Comparison of ENCODE assay signal across 14 mouse cellular contexts in the genomic region with DNA sequence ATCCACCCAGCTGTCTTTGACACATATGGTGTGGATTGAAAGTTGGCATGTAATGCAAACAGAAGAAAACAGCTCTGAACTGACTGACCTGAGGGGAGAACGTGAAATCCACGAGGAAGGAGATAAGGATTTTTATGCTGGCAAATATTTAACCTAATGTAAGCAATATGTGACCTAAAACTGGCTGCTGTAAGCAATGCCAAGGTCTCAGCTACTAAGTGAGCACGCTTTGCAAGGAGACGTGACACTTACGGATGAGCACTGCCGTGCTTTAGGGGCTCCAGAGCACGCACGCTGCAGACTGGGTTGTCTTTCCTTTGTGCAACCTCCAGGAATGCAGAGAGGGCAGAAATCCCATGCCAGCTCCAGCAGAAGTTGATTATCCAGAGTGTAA. TPM values are rescaled to one million over a fixed set of nuclear protein-coding genes. Genes with fewer than 3 reads are reported as not detected.
DNase-seq lines count a peak whose midpoint lies in the region; ATAC-seq and TF ChIP-seq lines count a peak whose summit lies in the region.
"Had no signal": no experiment of that assay in that cellular context is flagged by ENCODE, and none has a peak within 500 bp of the region (broad histone marks: within the 10 kb centered on the region; RNA-seq: fewer than 3 reads in every experiment).

No protein-coding gene starts in this region.

- TF ChIP-seq POLR2A in limb, embryonic 14.5 days (IDR thresholded peaks at IDR 0.05; ENCODE audit: borderline replicate concordance, extremely low read depth, insufficient read depth, insufficient read length), result no peak

- H3K27me3 ChIP-seq in limb, embryonic 14.5 days (ENCODE audit: control insufficient read depth, insufficient read depth, low read length), result no peaks in the 10 kb centered on the region
- no peaks in the 10 kb centered on the region for H3K27me3 ChIP-seq in limb, embryonic 10.5 days (ENCODE audit: low read depth, poor library complexity, severe bottlenecking)
- no peaks in the 10 kb centered on the region for H3K27me3 ChIP-seq in embryonic facial prominence, embryonic 12.5 days
- H3K27me3 ChIP-seq in intestine, embryonic 14.5 days (replicated peaks; ENCODE audit: control insufficient read depth, insufficient read depth, low read length), result no peaks in the 10 kb centered on the region
- no peaks in the 10 kb centered on the region for H3K27me3 ChIP-seq in midbrain, postnatal 0 days (ENCODE audit: insufficient read depth, low read length)
- H3K27me3 ChIP-seq: heart, embryonic 12.5 days; limb, embryonic 13.5 days; neural tube, embryonic 12.5 days had no signal

- no peak overlapping the region for H3K4me2 ChIP-seq in limb, embryonic 14.5 days (replicated peaks; ENCODE audit: low read depth, low read length, severe bottlenecking)
- H3K4me2 ChIP-seq in embryonic facial prominence, embryonic 12.5 days (replicated peaks), result 0 out of 2 replicates have a peak overlapping the region, but pooled peaks have one; percentile 6
- peak overlapping the region; percentile 26 for H3K4me2 ChIP-seq in intestine, embryonic 14.5 days (ENCODE audit: low read length)
- no peak overlapping the region for H3K4me2 ChIP-seq in midbrain, postnatal 0 days (ENCODE audit: low read depth, low read length, poor library complexity, severe bottlenecking)
- H3K4me2 ChIP-seq: heart, embryonic 12.5 days; limb, embryonic 13.5 days; neural tube, embryonic 12.5 days had no signal

- no peak overlapping the region for H3K4me3 ChIP-seq in limb, embryonic 14.5 days (replicated peaks; ENCODE audit: low read length)
- no peak overlapping the region for H3K4me3 ChIP-seq in limb, embryonic 10.5 days
- no peak overlapping the region for H3K4me3 ChIP-seq in embryonic facial prominence, embryonic 12.5 days
- no peak overlapping the region for H3K4me3 ChIP-seq in intestine, embryonic 14.5 days (ENCODE audit: low read depth, low read length)
- H3K4me3 ChIP-seq in midbrain, postnatal 0 days (ENCODE audit: low read depth, low read length), result no peak overlapping the region
- H3K4me3 ChIP-seq: heart, embryonic 12.5 days; layer of hippocampus, adult 2 months; limb, embryonic 13.5 days; neural tube, embryonic 12.5 days had no signal

- no peak overlapping the region for H3K27ac ChIP-seq in limb, embryonic 14.5 days (replicated peaks; ENCODE audit: low read depth, low read length)
- H3K27ac ChIP-seq in limb, embryonic 10.5 days, result no peak overlapping the region
- 0 out of 2 replicates have a peak overlapping the region, but pooled peaks have one; percentile 4 for H3K27ac ChIP-seq in embryonic facial prominence, embryonic 12.5 days
- no peak overlapping the region; the same call in 1 of the 2 replicates for H3K27ac ChIP-seq in intestine, embryonic 14.5 days (ENCODE audit: low read depth)
- H3K27ac ChIP-seq in midbrain, postnatal 0 days (ENCODE audit: low read depth, low read length), result no peak overlapping the region
- H3K27ac ChIP-seq: layer of hippocampus, adult 2 months; limb, embryonic 13.5 days; neural tube, embryonic 12.5 days had no signal

- H3K36me3 ChIP-seq in limb, embryonic 14.5 days (ENCODE audit: control insufficient read depth, insufficient read depth, low read length), result no peaks in the 10 kb centered on the region
- H3K36me3 ChIP-seq in limb, embryonic 10.5 days, result no peaks in the 10 kb centered on the region
- no peaks in the 10 kb centered on the region for H3K36me3 ChIP-seq in embryonic facial prominence, embryonic 12.5 days
- no peaks in the 10 kb centered on the region for H3K36me3 ChIP-seq in intestine, embryonic 14.5 days (ENCODE audit: control insufficient read depth, insufficient read depth, low read length)
- H3K36me3 ChIP-seq in midbrain, postnatal 0 days (ENCODE audit: insufficient read depth, low read length), result no peaks in the 10 kb centered on the region
- H3K36me3 ChIP-seq: heart, embryonic 12.5 days; limb, embryonic 13.5 days; neural tube, embryonic 12.5 days had no signal

- DNase-seq in limb, embryonic 14.5 days (ENCODE audit: low spot score), result peak; percentile 40
- no peak for DNase-seq in limb, embryonic 10.5 days (ENCODE audit: low spot score)
- DNase-seq in intestine, embryonic 14.5 days (ENCODE audit: low spot score), result peak; percentile 55
- peak; percentile 35 for DNase-seq in midbrain, postnatal 0 days (ENCODE audit: low spot score)
- DNase-seq in cerebellum, adult 11-12 months, result no peak
- DNase-seq in spleen, postnatal 10 days (ENCODE audit: low spot score in 2 of 2), result no peak
- DNase-seq: adrenal gland, postnatal 10 days; cerebellum, adult 8-10 months; spleen, adult 18-20 months had no signal

- 25% methylated on average over 8 of the region's 8 CpGs for WGBS in limb, embryonic 14.5 days
- WGBS in limb, embryonic 10.5 days, result 26% methylated on average over 8 of the region's 8 CpGs
- 29% methylated on average over 8 of the region's 8 CpGs for WGBS in embryonic facial prominence, embryonic 12.5 days
- WGBS in intestine, embryonic 14.5 days, result 7% methylated on average over 8 of the region's 8 CpGs
- 39% methylated on average over 8 of the region's 8 CpGs for WGBS in midbrain, postnatal 0 days

- 0 out of 2 replicates have a peak, but pooled peaks have one; percentile 41 for ATAC-seq in limb, embryonic 14.5 days (ENCODE audit: low FRiP score, low read depth)
- no peak for ATAC-seq in embryonic facial prominence, embryonic 12.5 days (ENCODE audit: insufficient number of reproducible peaks, insufficient read depth, low FRiP score, low TSS enrichment)
- peak; percentile 55; the same call in 1 of the 2 replicates for ATAC-seq in intestine, embryonic 14.5 days (replicated peaks; ENCODE audit: low FRiP score, low TSS enrichment, low read depth)
- ATAC-seq in midbrain, postnatal 0 days (ENCODE audit: low FRiP score), result 0 out of 2 replicates have a peak, but pooled peaks have one; percentile 23

- H3K9ac ChIP-seq in limb, embryonic 14.5 days (ENCODE audit: low read depth, low read length, severe bottlenecking), result no peak overlapping the region
- H3K9ac ChIP-seq in embryonic facial prominence, embryonic 12.5 days, result no peak overlapping the region
- H3K9ac ChIP-seq in intestine, embryonic 14.5 days (ENCODE audit: low read length), result no peak overlapping the region
- 0 out of 2 replicates have a peak overlapping the region, but pooled peaks have one; percentile 13 for H3K9ac ChIP-seq in midbrain, postnatal 0 days (replicated peaks; ENCODE audit: low read length, poor library complexity, severe bottlenecking)
- H3K9ac ChIP-seq: heart, embryonic 12.5 days; limb, embryonic 13.5 days; neural tube, embryonic 12.5 days had no signal

- H3K9me3 ChIP-seq in limb, embryonic 14.5 days (ENCODE audit: control insufficient read depth, low read length), result no peaks in the 10 kb centered on the region
- H3K9me3 ChIP-seq in limb, embryonic 10.5 days (replicated peaks), result no peaks in the 10 kb centered on the region
- H3K9me3 ChIP-seq in embryonic facial prominence, embryonic 12.5 days, result no peaks in the 10 kb centered on the region
- H3K9me3 ChIP-seq in intestine, embryonic 14.5 days (ENCODE audit: control insufficient read depth, low read length), result no peaks in the 10 kb centered on the region
- no peaks in the 10 kb centered on the region for H3K9me3 ChIP-seq in midbrain, postnatal 0 days (ENCODE audit: low read length)
- H3K9me3 ChIP-seq: heart, embryonic 12.5 days; limb, embryonic 13.5 days; neural tube, embryonic 12.5 days had no signal

- TF ChIP-seq CTCF in midbrain, postnatal 0 days (IDR thresholded peaks at IDR 0.05), result no peak

- H3K4me1 ChIP-seq in limb, embryonic 14.5 days (ENCODE audit: control insufficient read depth, insufficient read depth, low read length), result peaks cover 8% of the 10 kb centered on the region
- peaks cover 43% of the 10 kb centered on the region for H3K4me1 ChIP-seq in limb, embryonic 10.5 days
- peaks cover 15% of the 10 kb centered on the region; the same call in 1 of the 2 replicates for H3K4me1 ChIP-seq in embryonic facial prominence, embryonic 12.5 days
- 0 out of 2 replicates have a peak, but pooled peaks cover 6% of the 10 kb centered on the region for H3K4me1 ChIP-seq in intestine, embryonic 14.5 days (replicated peaks; ENCODE audit: control insufficient read depth, insufficient read depth, low read length)
- H3K4me1 ChIP-seq in midbrain, postnatal 0 days (ENCODE audit: insufficient read depth, low read length), result 0 out of 2 replicates have a peak, but pooled peaks cover 7% of the 10 kb centered on the region
- H3K4me1 ChIP-seq: neural tube, embryonic 12.5 days had no signal

RNA-seq across cellular contexts. Expression of a gene that starts 6.8 kb away (rescaled TPM):
- polyA plus RNA-seq in limb, embryonic 14.5 days (2012; rRNA removed), result not detected in 2 replicates
- polyA plus RNA-seq in limb, embryonic 14.5 days (2014; fragmentation: Nextera tagmentation; extraction: Ambion mirVana), result 0.28 TPM in 1 of 2 replicates, not detected in the other
- polyA plus RNA-seq in limb, embryonic 10.5 days (2016; fragmentation: Nextera tagmentation; extraction: Ambion mirVana), result not detected in 2 replicates
- not detected in 2 replicates for polyA plus RNA-seq in embryonic facial prominence, embryonic 12.5 days (2016; fragmentation: Nextera tagmentation; extraction: Ambion mirVana)
- polyA plus RNA-seq in intestine, embryonic 14.5 days (2014; fragmentation: Nextera tagmentation; extraction: Ambion mirVana), result 0.31 TPM in 2 replicates
- total RNA-seq in midbrain, postnatal 0 days (2014; rRNA removed), result not detected in 2 replicates
- polyA plus RNA-seq in midbrain, postnatal 0 days (2015; fragmentation: Nextera tagmentation; extraction: Ambion mirVana), result not detected in 2 replicates
- total RNA-seq: layer of hippocampus, adult 2 months had no signal
- polyA plus RNA-seq: heart, embryonic 12.5 days; limb, embryonic 13.5 days; neural tube, embryonic 12.5 days had no signal

RNA-seq across cellular contexts. Expression of a gene that starts 35.3 kb away (rescaled TPM):
- 0.65 and 0.68 TPM in 2 replicates for polyA plus RNA-seq in limb, embryonic 14.5 days (2012; rRNA removed)
- polyA plus RNA-seq in limb, embryonic 14.5 days (2014; fragmentation: Nextera tagmentation; extraction: Ambion mirVana), result 1.6 TPM in 2 replicates
- 0.81 and 1.2 TPM in 2 replicates for polyA plus RNA-seq in limb, embryonic 10.5 days (2016; fragmentation: Nextera tagmentation; extraction: Ambion mirVana)
- 0.29 and 0.47 TPM in 2 replicates for polyA plus RNA-seq in embryonic facial prominence, embryonic 12.5 days (2016; fragmentation: Nextera tagmentation; extraction: Ambion mirVana)
- 0.11 TPM in 1 of 2 replicates, not detected in the other for polyA plus RNA-seq in intestine, embryonic 14.5 days (2014; fragmentation: Nextera tagmentation; extraction: Ambion mirVana)
- total RNA-seq in midbrain, postnatal 0 days (2014; rRNA removed), result 0.38 and 0.71 TPM in 2 replicates
- polyA plus RNA-seq in midbrain, postnatal 0 days (2015; fragmentation: Nextera tagmentation; extraction: Ambion mirVana), result 0.15 and 0.20 TPM in 2 replicates
- total RNA-seq: layer of hippocampus, adult 2 months had no signal

RNA-seq across cellular contexts. Expression of a gene that starts 45.5 kb away (rescaled TPM):
- polyA plus RNA-seq in limb, embryonic 14.5 days (2012; rRNA removed), result 6.6 and 8.6 TPM in 2 replicates
- 15.8 and 17.4 TPM in 2 replicates for polyA plus RNA-seq in limb, embryonic 14.5 days (2014; fragmentation: Nextera tagmentation; extraction: Ambion mirVana)
- polyA plus RNA-seq in limb, embryonic 10.5 days (2016; fragmentation: Nextera tagmentation; extraction: Ambion mirVana), result 2.5 and 3.3 TPM in 2 replicates
- 0.58 and 0.90 TPM in 2 replicates for polyA plus RNA-seq in embryonic facial prominence, embryonic 12.5 days (2016; fragmentation: Nextera tagmentation; extraction: Ambion mirVana)
- polyA plus RNA-seq in intestine, embryonic 14.5 days (2014; fragmentation: Nextera tagmentation; extraction: Ambion mirVana), result 14.9 and 22.9 TPM in 2 replicates
- 0.80 and 4.2 TPM in 2 replicates for total RNA-seq in midbrain, postnatal 0 days (2014; rRNA removed)
- polyA plus RNA-seq in midbrain, postnatal 0 days (2015; fragmentation: Nextera tagmentation; extraction: Ambion mirVana), result 3.2 and 4.0 TPM in 2 replicates

Comparison
In these comparisons a context has a peak if more than half of its experiments do, and no peak if none do; other contexts are left out.
1. DNase-seq: peak in limb, embryonic 14.5 days (single experiment), intestine, embryonic 14.5 days (single experiment) and midbrain, postnatal 0 days (single experiment); none in limb, embryonic 10.5 days (single experiment), cerebellum, adult 11-12 months (single experiment) and spleen, postnatal 10 days (0 of 2).
2. H3K4me2 ChIP-seq: peak in embryonic facial prominence, embryonic 12.5 days (single experiment) and intestine, embryonic 14.5 days (single experiment); none in limb, embryonic 14.5 days (single experiment) and midbrain, postnatal 0 days (single experiment).